Mouse (Mus musculus) large intestine, adult 2 months (tissue): ENCODE measurements around the gene Tmem123. TPM values are rescaled to one million over a fixed set of nuclear protein-coding genes. Genes with fewer than 3 reads are reported as not detected.

Source experiments
- DNase-seq: peaks from one replicate; pipeline ENCODE4 v3.0.0-alpha.2; 2012; ENCODE audit warnings: low read depth, low spot score
- WGBS: fragments of 180-500 bp; shearing (Covaris S2); methylation state at CpG from one replicate; pipeline ENCODE4 v1.1.7; 2018; 5-methylcytosine and 5-hydroxymethylcytosine counted together
- polyA plus RNA-seq: library from polyadenylated mRNA; depleted of rRNA; stranded (reverse); fragments of >200 nt; gene quantifications from 2 replicates; pipeline ENCODE4 v1.2.3, GENCODE M21; 2012; rRNA removed

Gene Tmem123
- polyA plus RNA-seq, 1 experiment: 19.3 TPM

DNA sequence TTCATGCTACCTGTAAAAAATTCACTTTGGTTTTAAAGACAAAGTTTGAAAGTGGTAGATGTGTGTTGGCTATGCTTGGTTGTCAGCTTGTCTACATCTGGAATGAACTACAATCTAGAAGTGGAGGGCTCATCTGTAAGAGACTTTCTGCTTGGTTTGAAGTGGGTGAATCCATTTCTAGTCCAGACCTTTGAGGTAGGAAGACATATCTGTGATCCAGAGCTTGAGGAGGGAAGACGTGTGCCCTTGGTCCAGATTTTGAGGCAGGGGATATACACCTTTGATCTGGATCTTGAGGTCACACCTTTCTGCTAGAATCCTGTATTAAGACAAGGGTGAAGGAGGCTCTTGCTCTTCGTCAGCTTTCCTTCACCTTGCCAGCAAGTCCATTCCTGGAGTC lies 33.7 kb downstream of the Tmem123 start:
- DNase-seq: no peak
- 93% methylated on average over 2 of the region's 2 CpGs for WGBS

DNA sequence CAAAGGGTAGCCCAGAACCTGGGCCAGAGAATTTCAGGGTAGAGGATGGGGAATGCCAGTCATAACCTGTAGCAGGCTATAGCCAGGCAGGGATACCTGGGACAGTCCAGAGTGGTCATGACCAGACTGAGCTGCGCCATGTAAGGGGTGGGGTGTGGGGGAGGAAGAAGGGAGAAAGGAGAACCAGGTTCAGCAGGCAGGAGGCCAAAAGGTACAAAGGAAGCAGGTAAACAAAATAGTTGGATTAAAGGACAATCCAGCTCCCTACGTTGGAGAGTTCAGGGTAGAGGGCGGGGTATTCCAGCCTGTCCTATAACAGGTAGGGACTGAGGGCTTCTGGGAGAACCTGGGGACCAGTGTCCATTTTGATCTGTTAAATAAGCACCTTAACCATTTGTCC lies 34.7 kb downstream of the Tmem123 start:
- WGBS: 74% methylated on average over 3 of the region's 3 CpGs
- DNase-seq: no peak

DNA sequence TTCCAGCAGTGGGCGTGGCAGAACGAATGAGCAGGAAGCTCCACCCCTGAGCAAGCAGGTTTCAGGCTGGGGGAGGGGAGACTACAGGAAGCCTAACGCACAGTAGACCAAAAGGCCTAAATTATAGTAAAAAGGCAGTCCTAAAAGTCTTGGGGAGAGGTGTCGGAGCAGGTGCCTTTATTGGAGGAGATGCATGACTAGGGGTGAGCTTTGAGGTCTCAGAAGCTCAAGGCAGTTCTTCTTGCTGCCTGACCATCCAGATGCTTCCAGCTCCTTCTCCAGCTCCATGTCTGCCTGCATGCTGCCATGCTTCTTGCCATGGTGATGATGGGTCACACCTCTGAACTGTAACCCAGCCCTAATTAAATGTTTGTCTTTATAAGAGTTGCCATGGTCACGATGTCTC lies 41.3 kb downstream of the Tmem123 start:
- DNase-seq: no peak
- WGBS: 60% methylated on average over 5 of the region's 5 CpGs

DNA sequence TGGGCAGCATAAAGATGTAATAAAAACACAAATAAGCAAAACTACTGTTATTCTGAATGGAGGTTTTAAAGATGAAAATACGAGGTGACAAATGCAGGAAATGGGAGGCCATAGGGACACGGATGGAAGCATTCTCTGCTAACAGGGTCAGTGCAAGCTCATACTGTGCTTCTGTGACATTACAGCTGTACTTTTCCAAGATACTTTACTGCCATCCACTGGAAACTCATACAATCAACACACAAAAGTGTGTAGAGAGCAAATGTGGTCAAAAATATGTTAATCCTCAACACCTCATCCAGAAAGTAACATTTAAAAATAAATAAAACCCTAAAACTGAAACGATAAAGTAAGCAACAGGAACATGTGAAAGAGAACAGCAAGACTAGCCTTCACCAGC lies 58.9 kb downstream of the Tmem123 start:
- no peak for DNase-seq
- WGBS: 76% methylated on average over 3 of the region's 3 CpGs

DNA sequence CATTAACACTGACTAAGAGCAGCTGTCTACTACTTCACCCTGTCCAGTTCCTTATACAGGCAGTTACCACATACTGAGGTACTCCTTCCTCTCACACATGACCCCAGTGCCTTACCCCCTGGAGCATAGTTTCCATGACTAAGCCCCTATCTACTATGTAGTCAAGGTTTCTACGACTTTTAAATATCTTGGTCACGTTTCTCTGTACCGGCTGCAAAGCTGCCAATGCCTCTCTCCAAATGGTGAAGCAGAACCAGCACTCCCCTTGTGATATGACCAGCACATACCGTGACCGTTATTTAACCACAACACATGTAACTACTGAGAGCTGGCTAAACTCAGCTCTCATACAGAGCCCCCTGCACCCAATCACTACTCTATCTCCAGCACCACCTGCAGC lies 61.1 kb downstream of the Tmem123 start:
- no peak for DNase-seq
- 93% methylated on average over 5 of the region's 5 CpGs for WGBS

DNA sequence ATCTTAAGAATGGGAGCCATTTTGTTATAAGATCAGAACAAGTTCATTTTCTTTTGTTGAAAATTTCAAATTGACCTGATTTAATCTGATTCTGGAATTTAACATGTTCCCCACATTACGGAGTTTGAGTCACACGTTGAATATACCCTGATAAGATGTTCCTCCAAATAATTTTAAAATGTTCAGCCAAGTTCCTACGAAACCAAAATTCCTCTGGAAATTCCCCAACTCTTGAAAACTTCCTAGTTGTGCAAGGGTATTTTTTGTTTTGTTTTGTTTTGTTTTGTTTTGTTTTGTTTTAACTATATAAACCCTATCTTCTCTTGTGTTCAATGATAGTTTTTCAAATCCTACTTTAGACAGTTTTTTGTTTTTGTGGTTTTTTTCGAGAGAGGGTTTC lies 64.9 kb downstream of the Tmem123 start:
- 78% methylated on average over 4 of the region's 4 CpGs for WGBS
- no peak for DNase-seq

DNA sequence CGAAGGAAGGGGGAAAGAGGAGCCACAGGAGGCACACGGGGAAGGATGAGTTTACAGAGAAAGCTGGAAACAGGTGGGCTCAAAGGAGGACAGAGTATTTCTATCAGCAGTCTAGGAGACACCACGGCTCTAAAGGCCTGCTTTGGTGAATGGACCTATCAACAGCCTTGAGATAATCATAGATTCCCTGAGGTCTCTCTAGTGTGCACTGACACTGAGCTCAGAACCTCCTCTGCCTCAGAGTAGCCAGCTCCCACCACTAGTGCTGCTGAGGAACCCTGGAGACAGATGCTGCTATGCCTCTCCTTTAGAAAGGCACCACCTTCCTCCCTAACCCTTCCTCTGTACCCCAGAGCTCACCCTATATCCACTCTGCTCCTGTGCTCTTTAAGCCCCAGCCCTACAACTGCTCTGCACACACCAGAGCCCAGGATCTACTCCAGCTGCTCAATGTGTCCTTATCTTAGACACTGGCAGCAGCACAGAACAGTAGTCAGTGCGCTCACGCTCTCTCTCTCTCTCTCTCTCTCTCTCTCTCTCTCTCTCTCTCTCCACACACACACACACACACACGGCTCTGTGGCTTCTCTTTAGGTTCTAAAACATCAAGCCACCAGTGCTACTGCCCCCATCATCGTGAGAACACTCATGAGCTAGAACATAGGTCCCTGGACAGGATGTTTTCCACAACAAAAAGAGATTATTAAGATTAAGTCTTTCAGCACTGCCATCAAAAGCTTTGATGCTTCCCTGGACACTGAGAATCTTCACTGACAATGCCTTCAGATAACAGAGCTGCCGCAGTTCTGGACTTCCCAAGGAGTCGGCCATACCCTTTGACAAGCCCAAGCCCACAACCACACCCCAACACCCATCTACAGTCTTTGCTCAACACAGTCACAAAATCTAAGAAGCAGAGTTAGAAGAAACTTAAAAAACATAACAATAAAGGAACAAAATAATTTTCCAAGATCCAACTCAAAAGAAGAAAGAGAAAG lies 66.0 kb downstream of the Tmem123 start:
- 68% methylated on average over 9 of the region's 9 CpGs for WGBS
- no peak for DNase-seq

DNA sequence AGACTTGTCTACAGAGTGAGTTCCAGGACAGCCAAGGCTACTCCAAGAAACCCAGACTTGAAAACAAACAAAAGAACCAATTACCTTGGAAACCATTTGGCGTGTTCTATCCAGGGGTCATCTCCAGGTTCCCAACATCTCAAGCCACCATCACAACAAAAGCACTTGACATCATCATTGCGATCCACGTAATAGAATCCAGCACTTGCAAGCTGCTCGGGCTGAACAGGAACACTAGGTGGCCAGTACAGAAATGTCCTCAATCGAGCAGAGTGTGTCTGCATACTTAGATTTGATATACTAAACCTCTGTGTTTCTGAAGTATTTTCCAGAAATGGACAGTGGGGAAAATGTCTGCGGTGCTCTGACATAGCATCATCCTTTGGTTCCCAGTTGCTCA lies 69.6 kb downstream of the Tmem123 start:
- no peak for DNase-seq
- WGBS: 76% methylated on average over 6 of the region's 6 CpGs

DNA sequence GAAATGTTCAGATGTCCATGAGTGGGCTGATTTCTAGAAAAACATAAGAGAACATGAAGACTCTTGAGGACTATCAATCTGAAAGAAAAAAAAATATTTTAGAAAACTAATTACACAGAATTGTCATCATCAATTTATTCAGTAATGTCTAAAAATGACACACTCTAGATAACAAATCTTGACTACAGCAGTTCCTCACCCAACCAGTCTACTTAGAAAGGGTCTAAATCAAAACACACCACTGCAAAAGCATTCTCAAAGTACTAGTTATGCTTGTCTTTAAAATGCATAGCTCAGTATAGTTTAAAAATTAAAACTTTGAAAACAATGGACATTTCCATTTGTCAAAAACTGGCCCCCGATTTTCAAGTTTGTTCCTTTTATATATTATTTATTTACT lies 71.5 kb downstream of the Tmem123 start:
- 79% methylated on average over 1 of the region's 1 CpGs for WGBS
- DNase-seq: no peak

DNA sequence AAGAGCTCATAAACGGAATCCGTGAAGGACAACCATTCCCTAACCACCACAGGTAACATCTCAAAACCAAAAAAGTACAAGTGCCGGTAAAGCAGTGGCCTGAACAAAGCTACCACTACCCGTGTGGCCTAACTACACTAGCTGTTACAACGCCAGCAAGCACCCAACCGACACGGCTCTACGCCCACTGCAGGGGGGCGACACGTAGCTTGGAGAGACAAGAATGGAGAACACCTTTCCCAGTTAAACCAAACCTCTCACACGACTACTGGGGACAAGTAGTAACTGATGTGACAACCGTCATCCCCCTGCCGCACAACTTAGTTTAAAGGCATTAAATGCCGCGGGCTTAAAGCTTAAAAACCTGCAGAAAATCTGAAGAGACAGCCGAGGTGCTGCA lies 72.5 kb downstream of the Tmem123 start:
- 0% methylated on average over 16 of the region's 16 CpGs for WGBS
- DNase-seq: no peak

DNA sequence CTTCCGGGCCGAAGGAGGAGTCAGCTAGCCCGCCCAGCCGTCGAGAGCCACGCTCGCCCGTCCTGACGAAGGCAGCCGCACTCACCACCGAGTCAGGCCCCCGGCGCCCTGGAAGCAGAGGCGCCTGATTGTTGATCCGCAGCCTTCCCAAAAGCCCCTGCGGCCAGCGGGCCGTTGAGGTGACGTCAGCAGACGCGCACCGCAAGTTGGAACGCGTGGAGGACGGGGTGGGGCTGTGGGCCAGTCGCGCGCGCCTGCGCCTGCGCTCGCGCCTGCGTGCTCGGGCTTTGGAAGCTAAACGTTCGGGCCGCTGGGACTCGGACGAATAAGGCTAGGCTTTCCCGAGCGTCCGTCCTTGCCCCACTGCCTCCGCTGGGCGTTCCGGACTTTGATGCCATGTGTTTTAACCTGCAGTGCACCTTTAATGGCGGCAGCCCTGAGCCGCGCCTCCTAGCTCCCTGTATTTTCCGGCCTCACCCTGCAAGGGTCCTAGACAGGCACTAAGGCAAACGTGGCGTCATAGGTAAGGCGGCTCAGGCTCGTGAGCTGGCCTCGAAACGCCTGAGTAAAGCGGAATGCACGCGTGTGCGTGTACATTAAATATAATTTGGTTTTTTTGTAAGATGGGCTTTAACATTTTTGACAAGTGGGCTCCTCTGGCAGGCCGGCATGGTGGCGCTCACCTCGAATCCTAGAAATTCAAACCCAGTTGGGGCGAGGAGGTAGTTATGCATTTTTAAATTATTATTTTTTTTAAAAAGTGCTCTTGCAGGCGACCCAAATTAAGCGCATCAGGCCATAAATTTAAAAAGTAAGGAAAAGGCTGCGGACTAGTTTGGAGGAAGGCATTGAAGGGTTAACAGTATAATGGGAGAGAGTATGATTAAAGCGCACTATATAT lies 73.3 kb downstream of the Tmem123 start, which contains the start of gene Birc2:
Gene Birc2, minus strand, starts transcription at position 160 of the 901 bp plus-strand sequence.
- DNase-seq: peak; percentile 92
- WGBS: under 1% methylated on average over 68 of the region's 68 CpGs

DNA sequence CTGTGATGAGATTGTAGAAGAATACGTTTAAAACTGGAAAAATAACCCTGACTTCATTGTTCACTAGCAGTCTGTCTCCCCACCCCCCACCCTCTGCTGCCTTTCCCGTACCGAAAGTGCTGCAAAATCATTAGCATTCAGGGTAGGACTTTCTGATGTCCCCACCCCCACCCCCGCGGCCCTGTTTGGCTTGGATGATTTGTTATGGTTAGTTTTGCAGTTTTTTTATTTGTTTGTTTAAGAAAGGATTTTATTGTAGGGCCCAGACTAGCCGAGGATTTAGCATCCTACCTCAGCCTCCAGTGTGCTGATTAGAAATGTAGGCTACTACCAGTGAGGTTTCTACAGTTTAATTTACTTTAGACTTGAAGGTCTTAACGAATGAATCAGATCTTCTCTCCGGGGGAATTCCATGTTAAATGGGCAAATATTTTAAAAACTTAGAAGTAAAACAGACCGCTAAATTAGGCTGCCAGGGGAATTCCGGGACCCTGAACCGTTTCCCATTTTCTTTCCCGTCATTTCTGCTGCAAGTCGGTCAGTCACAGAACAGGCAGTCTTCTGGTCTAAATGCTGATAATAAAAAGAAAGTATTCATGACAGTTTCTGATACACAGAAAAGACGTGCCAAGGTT lies 74.1 kb downstream of the Tmem123 start:
- WGBS: 7% methylated on average over 14 of the region's 14 CpGs
- no peak for DNase-seq

DNA sequence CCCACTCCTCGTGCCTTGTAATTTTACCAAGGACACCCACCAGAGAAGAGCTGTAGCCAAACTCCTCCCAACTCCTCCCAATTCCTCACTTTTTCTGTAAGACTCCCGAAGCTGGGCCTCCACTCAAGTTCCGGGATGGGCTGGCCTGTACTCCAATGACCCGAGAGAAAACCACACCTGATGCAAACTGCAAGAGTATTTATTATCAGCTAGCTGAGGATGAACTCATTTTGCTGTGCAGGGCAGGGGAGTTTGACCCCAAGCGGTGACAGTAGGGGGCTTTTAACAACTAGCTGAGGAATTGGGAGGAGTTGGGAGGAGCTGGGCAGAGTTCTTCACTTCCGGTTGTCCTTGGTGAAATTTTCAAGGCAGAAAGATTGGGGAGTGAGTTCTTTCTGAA lies 77.4 kb downstream of the Tmem123 start:
- DNase-seq: no peak
- 68% methylated on average over 6 of the region's 6 CpGs for WGBS

Other genes with a start within 250 kb of the Tmem123 start
- gene Mmp8, start 205.6 kb upstream of the Tmem123 start, polyA plus RNA-seq: 0.04 TPM in 1 of 2 replicates, not detected in the other
- not detected in 2 replicates for gene Mmp27, start 192.6 kb upstream of the Tmem123 start, polyA plus RNA-seq
- 0.08 and 0.29 TPM in 2 replicates for gene Mmp20, start 135.8 kb upstream of the Tmem123 start, polyA plus RNA-seq
- 236 and 484 TPM in 2 replicates for gene Mmp7, start 72.0 kb upstream of the Tmem123 start, polyA plus RNA-seq
- gene Birc2, start 73.0 kb downstream of the Tmem123 start, polyA plus RNA-seq: 9.4 and 15.0 TPM in 2 replicates
- gene Birc3, start 109.1 kb downstream of the Tmem123 start, polyA plus RNA-seq: 22.5 and 34.4 TPM in 2 replicates
- 17.9 and 24.3 TPM in 2 replicates for gene Yap1, start 240.6 kb downstream of the Tmem123 start, polyA plus RNA-seq